Mouse (Mus musculus): Measurements from ENCODE around the gene Cbx7. TPM values are rescaled to one million over a fixed set of nuclear protein-coding genes. Genes with fewer than 3 reads are reported as not detected.

Cbx7 gene
- total and polyA plus RNA-seq, 3 experiments, result 2.9 to 11.1 TPM; not detected in 1

DNA sequence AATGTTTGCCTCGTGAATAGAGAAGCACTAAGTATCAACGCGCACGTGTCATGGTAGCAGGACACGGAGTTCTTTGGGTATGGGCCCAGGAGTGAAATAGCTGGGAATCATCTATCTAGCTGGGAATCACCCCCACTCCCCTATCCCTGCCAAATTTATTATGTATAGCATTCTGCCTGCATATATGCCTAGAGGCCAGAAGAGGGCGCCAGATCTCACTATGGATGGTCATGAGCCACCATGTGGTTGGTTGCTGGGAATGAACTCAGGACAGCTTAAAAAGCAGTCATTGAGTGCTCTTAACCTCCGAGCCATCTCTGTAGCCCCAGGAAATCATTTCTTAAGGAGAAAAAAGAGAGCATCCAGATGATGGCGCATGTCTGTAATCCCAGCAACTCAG, 30.0 kb downstream of the Cbx7 start:
- H3K9ac ChIP-seq (ENCODE audit: control insufficient read depth, low read depth, low read length, poor library complexity, severe bottlenecking), result peak overlapping the region; percentile 55
- H3K9me3 ChIP-seq (replicated peaks; ENCODE audit: insufficient read depth, low read length), result no peaks in the 10 kb centered on the region
- H3K27ac ChIP-seq (ENCODE audit: control insufficient read depth, low read depth, low read length), result peak overlapping the region; percentile 51
- no peaks in the 10 kb centered on the region for H3K27me3 ChIP-seq (ENCODE audit: control insufficient read depth in 1 of 2, insufficient read depth in 2 of 2, low read length in 2 of 2)
- 0 out of 4 replicates have a peak, but pooled peaks cover 0 to 9% of the 10 kb centered on the region in 2 experiments for H3K4me1 ChIP-seq (ENCODE audit: control insufficient read depth in 1 of 2, insufficient read depth in 2 of 2, low read length in 2 of 2)
- peak overlapping the region; percentile 49 to 50 for H3K4me3 ChIP-seq (ENCODE audit: control insufficient read depth in 1 of 2, insufficient read depth in 1 of 2, low read depth in 2 of 2, low read length in 2 of 2)
- peak; percentile 91 for DNase-seq (ENCODE audit: low read depth, low spot score)
- peaks cover 0 to 2% of the 10 kb centered on the region in 2 experiments; a peak in 1 of 4 replicates for H3K36me3 ChIP-seq (ENCODE audit: control insufficient read depth in 1 of 2, insufficient read depth in 2 of 2, low read length in 2 of 2)
- no peaks in the 10 kb centered on the region; the same call in 1 of the 2 replicates for H3K79me2 ChIP-seq (ENCODE audit: control insufficient read depth, insufficient read depth, low read length, poor library complexity)
- TF ChIP-seq CHD2 (IDR thresholded peaks at IDR 0.05; ENCODE audit: low read length), result no peak
- no peak for TF ChIP-seq UBTF (IDR thresholded peaks at IDR 0.05; ENCODE audit: borderline replicate concordance, insufficient read depth, low read depth, low read length)
- TF ChIP-seq ZKSCAN1 (IDR thresholded peaks at IDR 0.05; ENCODE audit: low read depth, low read length), result no peak
- 0 out of 2 replicates have a peak, but pooled peaks have one; percentile 45 for TF ChIP-seq USF1 (IDR thresholded peaks at IDR 0.05; ENCODE audit: low read depth, low read length)
- TF ChIP-seq ELF1 (IDR thresholded peaks at IDR 0.05; ENCODE audit: low read depth, low read length), result peak; percentile 36; the same call in 1 of the 2 replicates
- no peak for TF ChIP-seq GATA1 (IDR thresholded peaks at IDR 0.05; ENCODE audit: low read depth, low read length)
- no peak for TF ChIP-seq ZMIZ1 (IDR thresholded peaks at IDR 0.05; ENCODE audit: low read depth, low read length)
- TF ChIP-seq MAZ (IDR thresholded peaks at IDR 0.05; ENCODE audit: low read depth, low read length), result peak; percentile 79
- TF ChIP-seq SIN3A (IDR thresholded peaks at IDR 0.05; ENCODE audit: low read length), result peak; percentile 77
- TF ChIP-seq ZC3H11A (IDR thresholded peaks at IDR 0.05; ENCODE audit: low read depth, low read length), result peak; percentile 58
- peak; percentile 57 for TF ChIP-seq ETS1 (IDR thresholded peaks at IDR 0.05; ENCODE audit: low read depth, low read length)
- TF ChIP-seq TCF12 (IDR thresholded peaks at IDR 0.05; ENCODE audit: low read depth, low read length), result 0 out of 2 replicates have a peak, but pooled peaks have one; percentile 32
- TF ChIP-seq RAD21 (IDR thresholded peaks at IDR 0.05; ENCODE audit: low read depth, low read length), result peak; percentile 46
- TF ChIP-seq MYC (IDR thresholded peaks at IDR 0.05; ENCODE audit: low read depth, low read length), result peak; percentile 97
- TF ChIP-seq MXI1 (IDR thresholded peaks at IDR 0.05; ENCODE audit: low read depth, low read length), result peak; percentile 79
- TF ChIP-seq JUND (IDR thresholded peaks at IDR 0.05; ENCODE audit: low read depth, low read length), result peak; percentile 34; the same call in 1 of the 2 replicates
- peak; percentile 61 for TF ChIP-seq BHLHE40 (IDR thresholded peaks at IDR 0.05; ENCODE audit: borderline replicate concordance, low read depth, low read length)
- TF ChIP-seq KAT2A (conservative IDR thresholded peaks at IDR 0.05; ENCODE audit: low read depth, low read length), result no peak
- peak; percentile 55 for TF ChIP-seq HCFC1 (IDR thresholded peaks at IDR 0.05; ENCODE audit: low read depth, low read length)
- no peak for TF ChIP-seq USF2 (IDR thresholded peaks at IDR 0.05; ENCODE audit: borderline replicate concordance in 1 of 2, insufficient read depth in 1 of 2, low read depth in 1 of 2, low read length in 2 of 2)
- 0 out of 2 replicates have a peak, but pooled peaks have one; percentile 23 for TF ChIP-seq GABPA (IDR thresholded peaks at IDR 0.05; ENCODE audit: low read depth, low read length)
- peak; percentile 75; the same call in 1 of the 2 replicates for TF ChIP-seq E2F4 (IDR thresholded peaks at IDR 0.05; ENCODE audit: borderline replicate concordance, low read depth, low read length)
- peak in 1 of 2 experiments; percentile 39; a peak in 1 of 4 replicates for TF ChIP-seq EP300 (IDR thresholded peaks at IDR 0.05; ENCODE audit: low read depth in 1 of 2, low read length in 2 of 2)
- TF ChIP-seq POLR2A (IDR thresholded peaks at IDR 0.05; ENCODE audit: control insufficient read depth in 1 of 2, insufficient read depth in 1 of 2, low read depth in 1 of 2, low read length in 2 of 2, poor library complexity in 1 of 2), result no peak
- TF ChIP-seq TBP (IDR thresholded peaks at IDR 0.05; ENCODE audit: low read depth, low read length), result 0 out of 2 replicates have a peak, but pooled peaks have one; percentile 35
- peak; percentile 82 to 97 (median 84) for TF ChIP-seq CTCF (IDR thresholded peaks at IDR 0.05 in 2 of 3, conservative IDR thresholded peaks at IDR 0.05 in 1 of 3; ENCODE audit: control insufficient read depth in 1 of 3, insufficient read depth in 1 of 3, low read depth in 2 of 3, low read length in 3 of 3, poor library complexity in 1 of 3, severe bottlenecking in 1 of 3)
- no peak for TF ChIP-seq MEF2A (IDR thresholded peaks at IDR 0.05; ENCODE audit: extremely low read depth, insufficient replicate concordance, low read depth, low read length, poor library complexity, severe bottlenecking)
- TF ChIP-seq MYB (IDR thresholded peaks at IDR 0.05; ENCODE audit: low read depth, low read length), result no peak
- TF ChIP-seq TAL1 (IDR thresholded peaks at IDR 0.05; ENCODE audit: low read length), result no peak
- TF ChIP-seq NELFE (IDR thresholded peaks at IDR 0.05; ENCODE audit: low read depth, low read length), result no peak
- TF ChIP-seq CHD1 (IDR thresholded peaks at IDR 0.05; ENCODE audit: low read depth, low read length), result no peak
- no peak for TF ChIP-seq MAFK (IDR thresholded peaks at IDR 0.05; ENCODE audit: borderline replicate concordance, low read depth, low read length)
- TF ChIP-seq MAX (IDR thresholded peaks at IDR 0.05; ENCODE audit: low read length), result peak; percentile 82
- TF ChIP-seq SMC3 (IDR thresholded peaks at IDR 0.05; ENCODE audit: low read depth, low read length), result peak; percentile 85
- TF ChIP-seq ZNF384 (IDR thresholded peaks at IDR 0.05; ENCODE audit: low read depth, low read length), result peak; percentile 54
- TF ChIP-seq POLR2AphosphoS5 (IDR thresholded peaks at IDR 0.05; ENCODE audit: borderline replicate concordance, low read depth, low read length), result no peak
- no peak for TF ChIP-seq NRF1 (IDR thresholded peaks at IDR 0.05; ENCODE audit: insufficient read depth, low read depth, low read length, poor library complexity, severe bottlenecking)

All from MEL (cell line).